Mouse (Mus musculus): ENCODE measurements around the gene Dnajc4. TPM values are rescaled to one million over a fixed set of nuclear protein-coding genes. Genes with fewer than 3 reads are reported as not detected.
"Not testable (repeated sequence)": the region's sequence is repeated elsewhere in the genome, so short reads cannot be mapped to it uniquely, and the experiment has no call there.

The Dnajc4 gene
- total RNA-seq, 2 experiments from 2014 or later: 59.4 to 62.4 TPM

DNA sequence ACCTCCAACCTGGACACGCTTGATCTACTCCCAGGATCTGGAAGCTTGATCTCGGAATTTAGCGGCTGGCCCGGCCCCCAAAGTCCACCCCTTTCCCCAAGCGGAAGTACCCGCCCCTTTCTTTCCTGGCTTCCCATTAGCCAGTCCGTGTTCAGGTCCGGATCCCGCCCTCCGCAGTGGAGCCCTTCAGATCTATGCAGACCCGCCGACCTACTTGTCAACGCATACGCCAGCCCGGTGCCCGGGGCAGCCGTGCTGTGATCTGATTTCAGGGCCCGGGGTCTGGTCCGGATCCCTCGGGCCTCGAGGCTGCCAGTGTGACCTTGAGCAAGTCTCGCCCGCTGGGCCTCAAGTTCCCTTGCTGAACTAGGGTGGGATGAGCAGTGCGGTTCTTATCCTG is 3.6 kb upstream of the Dnajc4 start, which contains the start of the genes Nudt22 and Trpt1:
Nudt22 (minus strand) TSS at position 112 of the 400 bp plus-strand sequence.
Trpt1 (plus strand) TSS at position 126 of the 400 bp plus-strand sequence.
- DNase-seq: peak; percentile 93 to 94
- intact Hi-C loops (cut with DNase I): loop anchor here (5.0 kb wide), 1 partner anchor 41 kb away; the partner anchor contains the start of gene Stip1

DNA sequence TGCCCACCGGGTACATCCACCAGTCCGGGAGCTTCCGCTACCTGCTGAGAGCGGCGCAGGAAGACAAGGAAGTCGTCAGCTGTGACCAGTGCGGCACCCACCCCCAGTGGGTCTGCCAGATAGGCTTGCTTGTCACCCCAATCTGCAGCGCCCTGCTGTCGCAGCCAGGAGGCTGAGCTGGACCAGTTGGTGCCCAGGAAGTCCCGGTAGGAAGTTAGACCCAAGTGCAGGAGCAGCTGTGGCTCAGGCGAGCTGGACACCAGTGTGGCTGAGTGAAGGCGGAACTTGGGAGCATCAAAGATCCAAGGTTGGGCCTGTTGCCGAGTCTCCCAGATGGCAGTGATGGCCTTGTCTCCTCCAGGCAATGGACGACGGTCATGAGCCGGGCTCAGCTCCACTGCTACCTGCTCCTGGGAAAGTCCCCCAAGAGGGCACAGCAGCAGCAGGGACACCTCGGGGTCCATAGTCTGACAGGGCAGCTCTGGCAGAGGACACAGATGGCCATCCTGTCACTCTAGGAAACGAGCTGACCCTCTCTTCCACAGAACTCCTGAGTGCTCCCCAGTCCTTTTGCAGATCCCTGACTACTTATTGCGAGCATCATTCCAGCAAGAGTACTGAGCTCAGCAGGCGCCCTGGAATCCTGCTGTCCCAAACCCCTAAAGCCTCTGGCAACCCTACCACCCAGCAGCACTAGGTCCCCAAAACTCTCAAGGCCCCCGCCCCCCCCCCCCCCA is 3.1 kb upstream of the Dnajc4 start:
- intact Hi-C loops (cut with DNase I): loop anchor here (5.0 kb wide), 1 partner anchor 42 kb away; the partner anchor contains the start of gene Stip1
- DNase-seq: peak in 1 of 2 experiments; percentile 46

DNA sequence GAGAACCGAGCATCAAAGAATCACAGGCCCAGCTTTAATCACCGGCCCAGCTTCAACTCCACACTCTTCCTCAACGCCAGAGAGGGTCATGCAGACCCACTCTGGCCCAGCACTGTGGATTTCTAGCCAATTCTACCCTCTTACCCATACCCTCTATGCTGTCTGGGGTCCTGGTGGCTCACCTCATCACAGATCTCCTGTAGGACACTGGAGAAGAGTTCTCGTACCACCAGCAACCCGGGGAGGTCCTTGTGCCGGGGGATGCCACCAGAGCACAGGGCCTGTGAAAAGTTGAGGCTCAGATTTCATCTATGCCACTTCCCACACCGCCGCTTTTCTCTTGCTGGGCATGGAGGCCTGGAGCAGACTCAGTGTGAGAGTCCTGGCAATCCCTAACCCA is 2.1 kb upstream of the Dnajc4 start:
- peak in 1 of 2 experiments; percentile 5 for DNase-seq
- intact Hi-C loops (cut with DNase I): no loop called here

DNA sequence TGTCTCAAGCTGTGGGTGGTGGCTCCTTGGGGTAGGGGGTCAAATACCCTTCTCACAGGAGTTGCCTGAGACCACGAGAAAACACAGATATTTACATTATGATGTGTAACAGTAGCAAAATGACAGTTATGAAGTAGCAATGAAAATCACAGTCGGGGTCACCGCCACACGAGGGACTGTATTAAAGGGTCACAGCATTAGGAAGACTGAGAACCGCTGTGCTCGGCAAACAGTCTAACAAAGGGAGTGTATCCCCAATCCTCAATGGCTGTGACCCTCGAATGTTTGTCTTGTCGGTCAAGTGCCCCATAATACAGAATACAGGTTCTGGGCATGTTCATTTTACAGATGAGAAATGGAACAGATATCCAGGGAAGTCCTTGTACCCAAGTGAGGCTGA is 1.6 kb upstream of the Dnajc4 start:
- peak in 1 of 2 experiments; percentile 4 for DNase-seq
- intact Hi-C loops (cut with DNase I): no loop called here

DNA sequence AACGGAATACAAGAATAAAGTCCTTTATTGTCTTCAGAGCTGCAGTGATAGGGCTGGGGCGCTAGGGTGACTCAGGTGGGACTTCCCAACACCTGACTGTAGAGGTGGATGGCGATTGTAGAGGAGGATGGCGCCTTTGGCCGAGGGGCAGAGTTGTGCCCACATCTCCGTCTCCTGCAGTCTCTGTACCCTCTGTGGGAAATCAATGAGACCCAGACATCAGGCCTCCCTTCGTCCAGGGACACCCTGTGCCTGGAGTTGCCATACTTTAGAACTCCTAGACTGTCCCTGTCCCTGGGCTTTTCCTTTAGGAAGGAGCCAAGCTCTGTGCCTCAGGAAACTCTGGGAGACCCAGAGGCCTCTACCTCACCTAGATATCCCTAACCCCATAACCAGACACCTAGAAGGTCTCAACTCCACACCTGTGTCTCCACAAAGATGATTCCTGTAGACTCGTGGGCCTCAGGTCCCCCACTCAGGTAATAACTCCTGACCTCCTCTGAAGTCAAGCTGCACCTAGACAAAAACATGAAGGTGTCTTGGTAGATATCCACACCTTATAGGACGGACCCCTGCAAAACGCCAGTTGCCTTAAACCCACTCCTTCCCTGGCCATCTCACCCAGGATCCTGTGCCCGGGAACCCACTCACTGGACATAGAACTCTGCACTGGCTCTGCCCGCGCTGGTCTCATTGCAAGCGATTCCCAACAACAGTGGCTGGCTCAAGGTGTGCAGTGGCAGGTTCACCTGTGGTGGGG is 819 bp upstream of the Dnajc4 start:
- DNase-seq: peak in 1 of 2 experiments; percentile 2
- intact Hi-C loops (cut with DNase I): no loop called here

- intact Hi-C loops (cut with DNase I): not testable (repeated sequence)
- DNase-seq: peak in 1 of 2 experiments; percentile 3
Measured at GRCm38 (mm10) chr19:6991166-6991565, 1.2 kb downstream of the Dnajc4 start.

GRCm38 (mm10) chr19:6990712-6991111 is 1.7 kb downstream of the Dnajc4 start:
- no peak for DNase-seq
- intact Hi-C loops (cut with DNase I): no loop called here

DNA sequence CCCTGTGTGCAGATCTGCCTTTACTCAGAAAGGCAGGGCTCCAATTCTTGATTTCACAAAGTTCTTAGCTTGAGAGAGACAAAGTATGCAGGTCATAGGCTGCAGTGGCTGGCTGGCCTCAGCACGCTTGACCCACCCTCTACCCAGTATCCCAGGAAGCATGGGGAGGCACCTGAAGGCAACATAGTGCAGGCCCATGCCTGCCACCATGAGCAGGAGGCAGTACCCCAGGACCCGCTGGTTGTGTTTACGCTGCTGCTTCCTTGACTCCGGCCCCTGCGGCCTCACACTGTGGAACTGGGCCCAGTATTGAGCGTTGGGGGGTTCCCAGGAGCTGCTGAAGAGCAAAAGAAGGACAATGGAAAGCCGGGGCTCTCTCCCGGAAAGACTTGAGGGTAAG is 3.1 kb downstream of the Dnajc4 start:
- intact Hi-C loops (cut with DNase I): no loop called here
- no peak for DNase-seq

DNA sequence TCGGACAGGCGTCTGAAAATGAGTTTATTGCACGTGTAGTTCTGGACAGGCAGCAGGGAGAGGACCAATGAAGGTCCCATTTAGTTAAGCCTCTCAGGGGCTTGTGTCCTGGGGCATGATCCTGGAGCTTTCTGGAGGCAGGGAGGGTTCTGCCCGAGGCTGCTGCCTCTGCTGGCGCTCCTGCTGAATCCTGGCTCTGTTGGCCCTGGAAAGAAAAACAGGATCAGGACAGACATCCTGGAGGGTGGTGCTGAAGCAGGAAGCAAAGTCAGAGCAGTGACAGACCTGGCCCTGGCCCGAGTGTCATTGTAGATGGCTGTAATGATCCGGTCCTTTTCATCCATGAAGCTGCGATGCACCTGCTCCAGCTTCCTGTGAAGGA is 4.5 kb downstream of the Dnajc4 start:
- intact Hi-C loops (cut with DNase I): no loop called here
- no peak for DNase-seq

DNA sequence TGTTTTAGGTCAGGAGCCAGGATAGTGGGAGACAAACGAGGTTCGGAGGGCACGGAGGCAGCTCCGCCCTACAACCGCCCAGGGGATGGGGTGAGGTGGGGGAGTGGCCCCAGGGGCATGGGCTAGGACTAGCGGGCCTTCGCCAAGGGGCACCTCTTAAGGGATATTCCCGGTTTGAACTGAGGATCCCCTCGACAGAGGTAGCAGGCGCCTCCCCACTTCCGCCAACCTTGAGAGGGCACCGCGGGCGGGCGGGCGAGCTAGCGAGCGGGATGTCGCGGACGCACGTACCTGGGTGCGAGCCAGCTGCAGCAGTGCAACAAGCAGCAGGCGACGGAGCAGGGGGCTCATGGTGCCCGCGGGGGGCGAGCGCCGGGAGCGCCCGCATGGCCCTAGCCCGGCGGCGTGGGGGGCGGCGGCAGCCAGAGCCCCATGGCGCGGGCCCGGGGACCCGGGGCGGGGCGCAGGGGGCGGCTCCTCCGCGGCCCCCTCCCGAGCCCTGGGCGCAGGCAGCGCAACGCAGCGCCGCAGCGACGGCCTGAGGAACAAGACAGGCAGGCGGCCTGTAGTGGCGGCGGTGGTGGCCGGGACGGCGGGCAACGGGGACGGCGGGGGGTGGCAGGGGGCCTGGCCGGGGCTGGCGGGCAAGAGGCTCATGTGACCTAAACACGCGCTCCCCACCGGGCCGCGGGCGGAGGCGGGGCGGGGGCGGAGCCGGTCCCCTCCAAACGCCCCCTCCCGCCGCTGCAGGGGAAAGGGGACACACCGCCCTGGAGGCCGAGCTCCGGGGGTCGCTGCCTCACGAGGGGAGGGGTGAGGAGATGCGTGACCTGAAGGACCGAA is 5.1 kb downstream of the Dnajc4 start, which contains the start of gene Vegfb:
Vegfb (minus strand) TSS at position 591 of the 843 bp plus-strand sequence.
- intact Hi-C loops (cut with DNase I): no loop called here
- peak; percentile 78 to 80 for DNase-seq

GRCm38 (mm10) chr19:6985951-6986708 is 6.2 kb downstream of the Dnajc4 start:
- intact Hi-C loops (cut with DNase I): no loop called here

DNA sequence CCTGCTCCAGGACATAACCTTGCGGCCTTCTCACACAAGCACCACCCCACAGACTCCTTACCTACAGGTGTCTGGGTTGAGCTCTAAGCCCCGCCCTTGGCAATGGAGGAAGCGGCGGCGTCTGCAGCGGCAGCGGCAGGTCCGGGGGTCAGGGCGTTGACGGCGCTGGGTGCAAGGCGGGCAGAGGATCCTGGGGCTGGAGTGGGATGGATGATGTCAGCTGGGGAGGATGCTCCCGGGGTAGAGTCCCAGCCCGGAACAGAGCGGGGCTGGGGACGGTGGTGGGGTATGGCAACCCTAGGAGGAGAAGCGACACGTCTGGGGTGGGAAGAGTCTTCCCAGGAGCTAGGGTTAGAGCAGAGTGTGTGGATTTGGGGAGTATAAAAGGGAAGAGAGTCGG is 7.1 kb downstream of the Dnajc4 start:
- DNase-seq: no peak
- intact Hi-C loops (cut with DNase I): no loop called here

More at GRCm38 (mm10) chr19:6985951-6986708, 6.2 kb downstream of the Dnajc4 start:
- no peak for DNase-seq

DNA sequence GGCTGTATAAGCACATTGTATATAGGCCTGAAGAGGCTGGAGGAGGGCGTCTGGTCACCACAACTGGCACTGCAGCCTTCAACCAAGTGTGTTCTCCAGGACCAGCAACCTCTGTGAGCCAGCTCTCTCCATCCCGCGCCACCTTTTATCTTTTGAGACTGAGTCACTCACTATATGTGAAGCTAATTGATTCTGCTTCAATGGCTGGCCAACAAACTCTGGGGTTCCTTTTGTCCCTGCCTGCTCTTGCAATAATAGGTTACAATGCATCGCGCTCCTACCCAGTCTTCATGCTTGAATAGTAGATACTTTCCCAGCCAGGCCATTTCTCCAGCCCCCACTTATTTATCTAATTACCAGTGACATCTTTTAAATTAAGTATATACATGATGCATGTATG is 8.8 kb downstream of the Dnajc4 start:
- DNase-seq: no peak
- intact Hi-C loops (cut with DNase I): no loop called here

- intact Hi-C loops (cut with DNase I): no loop called here
Measured at GRCm38 (mm10) chr19:6981465-6981864, 10.9 kb downstream of the Dnajc4 start.

DNA sequence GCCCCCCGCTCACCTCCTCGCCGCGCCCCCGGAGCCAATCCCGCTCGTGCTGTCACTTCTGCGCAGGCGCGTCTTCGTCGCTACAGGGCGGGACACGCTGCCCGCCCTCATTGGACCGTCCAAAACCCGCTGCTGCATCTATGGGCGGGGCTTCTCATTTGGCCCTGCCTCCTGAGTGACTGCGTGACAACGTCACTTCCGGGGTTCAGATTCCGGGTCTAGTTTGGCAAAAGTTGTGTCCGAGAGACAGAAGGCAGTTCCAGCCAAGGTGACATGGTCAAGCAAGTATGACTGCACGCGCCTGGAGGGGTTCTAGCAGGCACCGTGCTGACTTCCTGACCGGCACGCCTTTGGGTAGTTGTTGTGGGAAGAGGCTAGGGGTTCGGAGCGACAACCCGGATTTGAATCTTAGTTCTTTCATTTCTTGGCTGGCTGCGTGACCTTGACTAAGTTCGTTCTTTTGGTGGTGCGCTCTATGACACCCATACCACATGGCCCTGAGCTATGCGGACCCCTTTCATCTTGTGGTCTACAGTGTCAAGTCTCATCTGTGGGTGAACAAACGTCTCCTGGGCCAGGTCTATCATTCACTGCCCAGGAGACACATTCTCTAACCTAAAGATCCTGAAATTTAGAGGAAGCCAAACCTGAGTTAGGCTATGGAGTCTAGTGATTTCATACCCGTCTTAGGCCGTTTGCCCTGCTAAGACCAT is 11.8 kb downstream of the Dnajc4 start, which contains the start of gene Fkbp2:
Fkbp2 (minus strand) TSS at position 121 of the 713 bp plus-strand sequence.
- intact Hi-C loops (cut with DNase I): no loop called here
- DNase-seq: peak; percentile 99 to 100

More at GRCm38 (mm10) chr19:6981465-6981864, 10.9 kb downstream of the Dnajc4 start:
- DNase-seq: no peak

DNA sequence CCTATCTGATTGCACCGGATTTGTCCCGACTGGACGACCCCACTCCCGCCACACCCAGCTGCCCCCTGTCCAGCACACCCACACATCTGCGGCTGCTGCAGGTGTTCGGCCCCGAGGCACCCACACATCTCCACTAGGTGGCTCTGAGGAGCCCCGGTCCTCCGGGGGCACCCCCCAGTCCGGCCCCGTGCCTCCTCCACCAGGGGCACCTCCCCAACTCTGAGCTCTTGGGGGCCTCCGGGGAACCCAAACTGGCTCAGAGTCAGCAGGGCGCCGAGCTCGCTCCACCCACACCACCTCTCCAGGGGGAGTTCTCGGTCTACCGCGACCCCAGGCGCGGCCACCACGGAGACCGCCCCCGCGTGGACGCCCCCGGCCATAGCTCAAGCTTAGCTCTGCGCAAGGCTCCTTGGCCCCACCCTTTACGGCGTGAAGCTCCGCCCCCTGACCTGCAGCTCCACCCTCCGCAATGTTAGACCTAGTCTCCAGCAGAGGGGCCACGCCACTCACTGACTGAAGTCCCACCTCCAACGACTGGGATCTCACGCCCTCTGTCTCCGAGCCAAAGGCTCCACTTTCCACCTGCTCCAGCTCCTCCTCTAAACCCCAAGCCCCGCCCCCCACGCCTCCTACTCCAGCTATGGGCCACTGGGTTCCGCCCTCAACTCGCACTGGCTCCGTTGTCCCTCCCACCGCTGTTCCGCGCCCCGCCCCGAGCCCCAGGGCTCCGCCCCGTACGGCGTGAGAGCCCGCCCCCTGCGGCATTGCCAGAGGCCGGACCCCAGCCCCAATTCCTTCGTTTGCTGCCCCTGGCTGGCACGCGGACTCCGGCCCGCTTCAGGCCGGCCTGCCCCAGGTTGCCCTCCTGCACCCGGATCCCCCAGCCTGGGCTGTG is 12.6 kb downstream of the Dnajc4 start:
- intact Hi-C loops (cut with DNase I): loop anchor here (2.0 to 5.0 kb wide), 3 partner anchors 37 to 55 kb away; partner anchors contain the start of genes Bad, Catsperz and Gpr137
- peak; percentile 100 for DNase-seq

DNA sequence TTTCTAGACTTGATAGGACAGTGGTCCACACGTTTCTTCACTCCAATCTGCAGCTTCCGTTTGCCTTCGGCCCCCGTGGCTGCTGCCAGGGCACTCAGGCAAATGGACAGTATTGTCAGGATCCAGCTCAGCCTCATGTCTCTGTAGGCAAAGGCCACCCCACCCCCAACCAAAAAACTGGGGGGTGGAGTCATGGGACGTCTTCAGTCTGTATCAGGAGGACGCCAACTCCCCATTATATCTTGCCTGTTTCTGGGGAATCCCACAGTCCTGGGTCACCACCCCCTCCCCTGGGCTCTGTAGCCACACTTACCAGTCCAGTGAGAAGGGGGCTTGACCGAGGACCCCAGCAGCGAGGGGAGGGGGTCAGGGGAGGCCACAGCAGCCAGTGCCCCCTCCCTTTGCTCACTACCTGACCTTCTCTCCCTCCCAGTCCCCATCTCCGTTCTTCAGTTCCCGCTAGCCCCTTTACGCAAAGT is 13.3 kb downstream of the Dnajc4 start:
- intact Hi-C loops (cut with DNase I): loop anchor here (2.0 to 5.0 kb wide), 3 partner anchors 37 to 54 kb away; partner anchors contain the start of genes Bad, Catsperz and Gpr137
- peak; percentile 38 to 46 for DNase-seq

GRCm38 (mm10) chr19:6978639-6978974 is 13.8 kb downstream of the Dnajc4 start:
- intact Hi-C loops (cut with DNase I): loop anchor here (2.0 to 5.0 kb wide), 3 partner anchors 36 to 54 kb away; partner anchors contain the start of genes Bad, Catsperz and Gpr137
- no peak for DNase-seq
